Mouse (Mus musculus) adipocyte (in vitro differentiated cells): ENCODE measurements around the gene Slc34a3.

Source experiments
- DNase-seq: peaks from one replicate; pipeline ENCODE4 v3.0.0-alpha.2; 2016; ENCODE audit warnings: low spot score

Gene Slc34a3

DNA sequence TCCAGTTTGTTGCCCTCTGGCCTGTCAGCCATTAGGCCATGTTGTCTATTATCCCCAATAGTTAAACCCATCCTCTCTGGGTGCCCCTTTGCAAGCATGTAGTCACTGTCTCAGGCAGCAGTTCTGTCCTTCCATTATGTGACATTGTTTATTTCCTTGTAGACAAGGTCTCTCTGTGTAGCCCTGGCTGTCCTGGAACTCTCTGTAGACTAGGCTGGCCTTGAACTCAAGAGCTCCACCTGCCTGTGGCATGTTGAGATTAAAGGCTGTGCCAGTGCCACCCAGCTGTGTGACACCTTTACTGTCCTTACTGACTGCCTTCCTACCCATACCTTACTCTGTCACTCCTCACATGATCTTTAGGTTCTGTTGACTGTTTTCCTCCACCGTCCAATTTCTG, 18.2 kb upstream of the Slc34a3 start:
- no peak for DNase-seq

DNA sequence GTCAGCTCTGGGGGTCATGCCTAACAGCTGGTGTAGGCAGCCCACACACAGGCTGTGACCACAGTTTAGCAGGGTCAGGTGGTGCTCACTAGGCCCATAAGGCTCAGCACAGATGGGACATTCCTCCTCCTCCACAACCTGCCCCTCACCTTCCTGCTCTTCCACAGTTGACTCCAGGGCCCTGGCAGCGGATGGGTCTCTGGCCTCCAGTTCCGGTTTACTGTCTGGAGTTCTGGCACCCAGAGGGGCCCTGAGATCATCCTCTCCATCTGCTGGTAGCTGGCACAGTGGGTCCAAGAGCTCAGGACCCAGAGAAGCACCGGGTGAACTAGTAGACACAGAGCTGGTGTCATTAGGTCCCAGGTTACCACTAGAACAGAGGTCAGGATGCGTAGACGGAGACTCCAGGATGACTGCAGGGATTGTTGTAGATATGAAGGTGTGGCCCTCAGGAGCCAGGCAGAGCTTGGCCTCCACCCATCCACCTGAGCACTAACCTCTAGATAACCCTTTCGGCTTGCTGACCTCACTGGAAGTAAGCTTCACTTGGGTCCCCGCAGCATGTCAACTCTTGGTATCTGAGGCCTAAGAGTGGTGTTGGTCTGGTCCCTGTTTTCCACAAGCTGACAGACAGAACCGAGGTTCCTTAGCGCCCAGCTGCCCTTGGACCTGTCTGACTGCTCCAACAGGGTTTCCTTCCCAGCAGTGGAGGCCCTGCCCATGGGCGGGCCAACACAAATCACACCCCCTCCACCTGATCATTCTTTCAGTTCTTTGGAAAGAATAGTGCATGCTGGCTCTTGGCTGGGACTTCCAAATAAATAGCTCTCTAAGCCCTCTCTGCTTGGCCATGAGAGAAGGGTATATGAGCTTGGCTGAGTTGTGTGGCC, 12.3 kb upstream of the Slc34a3 start, which contains the start of gene AL732309.1:
TSS of gene AL732309.1 (minus strand) at position 681 of the 890 bp plus-strand sequence.
- no peak for DNase-seq

DNA sequence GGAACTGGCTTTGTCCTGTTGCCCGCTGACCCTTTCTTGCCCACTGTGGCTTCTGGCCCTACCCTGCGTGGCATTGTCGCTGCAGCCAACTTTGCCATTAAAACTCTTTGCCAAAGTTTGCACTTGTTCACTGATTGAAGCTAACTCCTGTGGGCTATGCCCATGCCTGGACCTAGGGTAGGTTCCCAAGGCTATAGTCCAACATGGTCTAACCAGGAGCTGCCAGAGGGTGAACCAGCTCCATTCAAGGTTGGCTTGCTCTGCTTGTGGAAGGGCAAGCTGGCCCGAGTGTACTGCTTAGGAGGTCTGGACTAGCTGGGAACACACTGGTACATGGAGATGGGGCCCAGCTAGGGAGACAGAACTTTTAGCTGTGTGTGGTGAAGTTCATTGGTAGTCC, 10.0 kb upstream of the Slc34a3 start:
- DNase-seq = no peak

DNA sequence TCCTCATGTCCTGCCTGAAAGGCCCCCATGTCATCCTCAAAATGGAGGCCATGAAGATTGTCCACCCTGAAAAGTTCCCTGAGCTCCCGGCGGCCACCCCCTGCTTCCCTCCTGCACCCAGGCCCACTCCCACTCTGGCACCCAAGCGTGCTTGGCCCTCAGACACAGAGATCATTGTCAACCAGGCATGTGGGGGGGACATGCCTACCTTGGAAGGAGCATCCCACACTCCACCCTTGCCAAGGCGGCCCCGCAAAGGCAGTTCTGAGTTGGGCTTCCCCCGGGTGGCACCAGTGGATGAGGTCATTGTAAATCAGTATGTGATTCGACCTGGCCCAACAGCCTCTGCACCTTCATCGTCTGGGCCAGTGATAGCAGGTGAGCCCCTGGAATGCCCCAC, 9.2 kb upstream of the Slc34a3 start:
- DNase-seq = no peak

DNA sequence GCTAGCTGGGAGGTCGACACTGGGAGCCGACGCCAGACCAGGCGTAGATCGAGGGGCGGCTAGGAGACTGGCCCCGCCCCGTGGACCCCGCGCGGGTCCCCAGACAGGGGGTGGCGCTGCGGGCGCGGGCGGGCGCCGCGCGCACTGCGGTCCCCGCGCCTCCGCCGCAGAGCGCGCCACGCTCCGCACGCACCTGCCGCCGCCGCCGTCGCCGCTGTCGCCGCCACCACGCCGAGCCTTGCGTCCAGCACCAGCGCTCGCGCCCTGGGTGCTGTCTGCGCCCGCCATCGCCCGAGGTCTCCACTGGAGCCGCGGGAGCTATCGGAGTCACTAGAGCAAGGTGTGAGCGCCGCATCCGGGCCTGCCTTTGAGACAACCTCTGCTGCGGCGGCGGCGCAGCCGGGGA, 7.9 kb upstream of the Slc34a3 start, which contains the start of the genes Rnf208 and Cysrt1:
TSS of gene Rnf208 (plus strand) at position 155 of the 406 bp plus-strand sequence.
TSS of gene Cysrt1 (minus strand) at position 352 of the 406 bp plus-strand sequence.
- DNase-seq = no peak

DNA sequence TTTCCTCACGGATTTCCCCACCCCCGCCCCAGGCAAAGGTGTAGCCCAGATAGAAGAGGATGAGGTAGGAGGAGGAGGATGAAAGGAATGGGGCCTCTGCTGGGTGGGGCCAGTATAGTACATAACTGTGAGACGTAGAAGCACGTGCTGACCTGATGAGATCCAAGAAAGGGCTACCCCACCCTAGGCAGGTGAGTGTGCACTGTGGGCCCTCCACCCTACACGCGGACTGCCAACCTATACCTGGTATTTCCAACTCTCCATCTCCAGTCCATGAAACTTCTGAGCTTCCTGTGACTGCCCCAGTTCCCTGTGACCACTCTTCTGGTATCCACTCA, 7.2 kb upstream of the Slc34a3 start:
- no peak for DNase-seq

DNA sequence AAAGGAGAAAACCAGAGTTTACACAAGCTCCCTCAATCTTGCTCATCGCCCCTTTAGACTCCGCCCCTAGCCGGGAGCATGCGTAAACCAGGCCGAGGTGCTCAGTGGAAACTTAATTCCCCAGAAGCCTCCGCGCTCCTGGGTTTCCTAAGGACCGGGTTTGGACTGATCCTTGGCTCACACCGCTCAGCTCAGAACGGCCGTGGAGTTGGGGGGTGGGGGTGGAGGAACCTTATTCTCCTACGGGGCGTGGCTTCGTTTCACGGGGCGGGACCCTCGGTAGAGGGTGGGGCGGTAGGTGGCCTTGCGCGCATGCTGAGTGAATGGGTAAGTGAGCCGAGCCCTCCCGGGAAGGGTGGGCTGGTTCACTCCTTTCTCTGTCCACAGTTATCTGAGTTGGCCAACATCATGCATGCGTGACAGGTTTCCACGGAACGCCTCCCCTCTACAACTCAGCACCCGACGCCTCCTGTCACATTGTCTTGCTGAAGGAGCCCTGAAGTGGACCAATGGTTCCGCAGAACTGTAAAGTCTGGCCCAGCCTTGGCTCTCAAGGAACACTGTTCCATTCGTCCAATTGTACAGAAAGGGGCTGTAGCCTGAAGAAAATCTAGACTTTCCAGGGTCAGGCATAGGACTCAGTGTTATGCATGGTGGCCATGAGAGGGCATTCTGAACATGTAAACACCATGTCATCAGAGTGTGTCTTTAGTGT, 6.7 kb upstream of the Slc34a3 start:
- DNase-seq = no peak

DNA sequence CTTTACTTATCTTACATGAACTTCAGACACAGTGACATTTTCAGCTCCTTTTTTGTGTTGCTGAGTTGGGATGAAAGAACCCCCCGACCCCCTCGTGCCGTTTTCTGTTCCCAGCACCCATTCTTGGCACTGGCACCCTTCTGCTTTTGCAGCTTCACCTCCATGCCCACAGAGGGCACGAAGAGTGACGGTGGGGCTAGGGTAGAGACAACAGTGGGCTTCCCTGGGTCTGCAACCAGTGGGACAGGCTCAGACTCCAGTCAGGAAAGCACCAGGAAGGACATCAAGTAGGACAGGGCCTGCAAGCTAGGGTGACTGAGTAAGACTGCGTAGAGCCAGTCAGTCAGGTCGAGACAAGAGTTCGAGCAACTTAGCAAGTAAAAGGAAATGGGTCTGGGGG, 6.1 kb upstream of the Slc34a3 start:
- DNase-seq = no peak

DNA sequence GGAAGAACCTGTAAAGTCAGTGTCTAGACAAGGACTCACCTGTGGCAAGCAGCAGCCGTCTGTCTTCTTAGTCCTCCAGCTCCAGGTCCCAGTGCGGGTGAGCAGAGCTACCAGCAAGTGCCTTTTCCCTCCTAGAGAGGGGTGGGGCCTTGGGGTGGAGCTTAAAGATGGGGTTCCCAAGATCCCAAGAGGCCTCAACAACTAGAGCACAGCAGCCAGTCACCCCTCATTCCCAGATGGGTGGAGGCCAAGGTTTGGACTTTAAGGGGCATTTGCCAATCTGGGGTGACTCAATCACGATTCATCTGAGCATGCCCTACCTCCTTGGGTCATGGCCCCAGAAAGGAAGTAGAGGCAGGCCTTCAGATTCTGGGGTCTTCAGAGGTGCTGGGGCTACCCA, 5.6 kb upstream of the Slc34a3 start:
- DNase-seq = no peak

DNA sequence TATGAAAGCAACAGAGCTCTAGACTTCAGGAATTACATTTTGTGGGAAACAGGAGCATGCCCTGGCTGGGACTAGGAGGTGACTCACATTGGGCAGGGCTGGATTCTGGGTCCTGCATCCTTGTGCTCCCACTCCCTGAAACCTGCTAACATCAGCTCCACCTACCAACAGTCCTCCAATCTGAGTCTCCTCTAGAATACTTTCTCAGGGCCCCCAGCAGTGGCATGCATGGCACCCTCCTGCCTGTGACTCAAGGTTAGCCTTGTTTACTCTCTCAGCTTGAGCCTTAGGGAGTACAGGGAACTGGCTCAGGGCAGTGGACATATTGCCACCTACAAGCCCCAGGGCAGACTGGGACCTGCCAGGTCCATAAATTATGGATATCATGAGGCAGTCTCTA, 3.9 kb upstream of the Slc34a3 start:
- no peak for DNase-seq

DNA sequence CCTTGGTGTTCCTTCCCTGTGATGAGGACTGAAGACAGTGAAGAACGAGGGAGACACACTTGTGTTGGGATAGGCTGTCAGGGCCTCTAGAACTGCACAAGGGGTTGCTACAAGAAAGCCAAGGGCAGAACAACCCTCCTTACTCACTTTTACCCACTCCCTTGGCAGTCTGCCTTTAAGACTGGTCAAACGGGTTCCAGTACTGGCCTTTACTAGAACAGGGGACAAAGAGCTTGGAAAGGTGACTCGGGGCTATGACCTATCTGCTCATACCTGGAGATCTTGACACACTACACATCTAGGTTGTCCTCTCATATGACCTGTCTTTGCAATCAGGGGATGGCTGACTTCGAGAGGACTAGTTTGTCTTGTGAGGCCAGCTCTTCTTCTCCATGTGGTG, 3.4 kb upstream of the Slc34a3 start:
- no peak for DNase-seq

DNA sequence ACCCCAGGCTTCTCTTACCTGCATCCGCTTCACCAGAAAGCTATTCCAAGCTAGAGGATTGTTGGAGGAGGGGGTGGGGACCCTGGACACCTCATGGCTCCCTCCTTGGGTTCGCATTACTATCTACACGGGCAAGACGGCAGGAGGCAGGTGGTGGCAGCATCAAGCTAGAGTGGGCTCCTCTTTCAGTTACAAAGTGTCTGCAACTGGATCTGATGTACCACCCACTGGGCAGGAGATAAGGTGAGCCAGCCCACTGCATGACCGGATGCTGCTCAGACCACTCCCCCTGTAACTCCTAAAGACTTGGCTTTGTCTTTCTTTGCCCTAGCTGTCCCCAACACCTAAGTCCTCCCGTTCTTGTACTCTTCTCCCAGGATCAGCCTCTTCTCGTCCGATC, 2.5 kb upstream of the Slc34a3 start, which contains the start of gene Rnf224:
TSS of gene Rnf224 (minus strand) at position 174 of the 400 bp plus-strand sequence.
- no peak for DNase-seq

DNA sequence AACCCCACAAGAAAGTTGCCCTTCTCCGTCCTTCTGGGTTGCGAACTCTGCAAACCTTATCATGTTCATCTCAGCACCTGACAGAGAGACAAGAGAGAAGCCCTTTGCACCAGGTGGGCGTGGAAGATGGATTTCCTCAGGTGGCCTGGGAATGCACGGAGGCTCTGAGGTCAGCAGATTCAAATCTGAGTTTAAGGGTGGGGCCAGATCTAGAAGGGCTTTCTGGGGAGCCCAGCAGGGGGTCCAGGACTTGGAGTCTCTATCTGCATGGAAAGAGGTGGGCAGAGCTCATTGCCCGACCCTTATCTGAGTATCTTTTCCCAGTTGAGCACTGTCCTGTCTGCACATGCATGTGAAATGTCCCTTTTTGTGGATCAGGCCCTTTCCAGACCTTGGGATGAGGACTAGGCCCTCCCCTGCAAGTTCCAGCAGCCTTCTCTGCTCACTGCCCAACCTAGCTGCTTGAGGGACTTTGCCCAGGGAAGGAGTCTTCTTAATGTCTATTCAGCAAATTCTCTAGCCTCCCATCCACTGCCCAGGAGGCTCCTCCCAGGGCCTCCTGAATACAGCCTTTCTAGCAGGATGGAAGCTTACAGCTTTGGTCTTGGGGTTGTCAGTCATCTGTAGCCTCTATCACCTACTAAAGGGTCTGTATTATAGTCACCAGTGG, 522 bp upstream of the Slc34a3 start:
- no peak for DNase-seq

DNA sequence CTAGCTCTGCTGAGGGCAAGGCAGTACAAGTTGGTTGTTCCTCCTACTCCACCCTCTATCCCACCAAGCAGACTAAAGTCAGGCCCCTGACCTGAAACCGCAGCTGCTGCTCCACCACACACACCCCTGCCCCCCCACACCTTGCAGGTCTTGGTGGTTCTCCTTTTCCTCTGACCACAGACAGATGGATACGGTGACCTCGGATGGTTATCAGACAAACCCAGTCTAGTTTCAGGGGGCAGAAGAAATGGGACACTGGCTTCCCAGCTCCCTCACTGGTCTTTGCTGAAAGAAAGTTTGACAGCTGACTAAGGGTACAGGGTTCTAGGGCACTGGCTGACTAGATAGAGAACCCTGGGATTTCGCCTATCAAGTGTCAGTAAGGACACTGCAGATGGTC, 743 bp downstream of the Slc34a3 start:
- no peak for DNase-seq

DNA sequence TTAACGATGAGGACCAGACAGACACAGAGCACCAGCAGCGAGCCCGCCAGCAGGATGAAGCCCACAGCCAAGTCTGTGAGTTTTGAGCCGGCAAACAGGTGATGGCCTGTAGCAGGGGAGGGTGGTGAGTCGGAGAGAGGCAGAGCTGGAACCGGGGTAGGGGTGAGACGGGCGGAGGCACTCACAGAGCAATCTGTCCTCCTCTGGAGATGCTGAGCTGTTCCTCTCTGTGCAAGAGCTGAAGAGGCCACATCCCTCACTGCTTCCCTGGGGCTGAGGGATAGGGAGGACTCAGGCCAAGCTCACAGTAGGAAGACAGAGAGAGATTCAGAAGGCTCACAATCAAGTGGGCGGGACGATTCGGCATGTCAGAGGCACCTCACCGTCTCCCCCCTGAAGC, 3.1 kb downstream of the Slc34a3 start:
- DNase-seq = no peak

DNA sequence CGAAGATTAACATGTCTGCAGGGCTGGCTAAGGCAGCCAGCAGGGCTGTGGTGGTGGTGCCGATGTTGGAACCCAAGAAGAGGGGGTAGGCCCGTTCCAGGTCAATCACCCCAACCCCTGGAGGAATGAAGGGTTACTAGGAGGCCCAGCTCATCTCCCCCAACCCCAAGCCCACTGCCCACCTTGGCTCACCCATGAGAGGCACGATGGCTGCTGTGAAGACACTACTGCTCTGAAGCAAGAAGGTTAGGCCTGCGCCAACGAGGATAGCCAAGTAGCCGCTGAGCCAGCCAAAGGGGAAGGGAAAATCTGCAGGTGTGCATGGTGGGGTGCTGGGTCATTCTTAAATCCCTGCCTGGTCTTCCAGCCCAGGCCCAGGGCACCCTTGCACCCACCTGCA, 3.6 kb downstream of the Slc34a3 start:
- no peak for DNase-seq

DNA sequence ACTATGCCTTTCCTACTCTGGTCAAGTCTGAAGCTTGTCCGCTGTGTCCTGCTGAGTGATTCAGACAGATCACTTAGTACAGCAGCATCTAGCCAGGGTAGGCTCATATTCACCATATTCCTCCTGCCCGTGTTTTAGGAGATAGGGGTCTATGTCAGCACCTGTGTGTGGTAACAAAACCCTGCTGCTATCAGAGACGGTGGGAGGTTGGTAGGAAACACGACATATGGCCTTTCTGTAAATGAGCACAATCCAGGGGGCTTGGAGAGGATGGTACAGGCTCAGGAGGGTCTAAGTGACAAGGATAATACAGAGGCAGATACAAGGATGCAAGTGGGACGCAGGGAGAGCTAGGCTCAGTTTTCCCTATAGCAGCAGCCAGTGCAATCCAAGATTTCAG, 4.6 kb downstream of the Slc34a3 start:
- no peak for DNase-seq

DNA sequence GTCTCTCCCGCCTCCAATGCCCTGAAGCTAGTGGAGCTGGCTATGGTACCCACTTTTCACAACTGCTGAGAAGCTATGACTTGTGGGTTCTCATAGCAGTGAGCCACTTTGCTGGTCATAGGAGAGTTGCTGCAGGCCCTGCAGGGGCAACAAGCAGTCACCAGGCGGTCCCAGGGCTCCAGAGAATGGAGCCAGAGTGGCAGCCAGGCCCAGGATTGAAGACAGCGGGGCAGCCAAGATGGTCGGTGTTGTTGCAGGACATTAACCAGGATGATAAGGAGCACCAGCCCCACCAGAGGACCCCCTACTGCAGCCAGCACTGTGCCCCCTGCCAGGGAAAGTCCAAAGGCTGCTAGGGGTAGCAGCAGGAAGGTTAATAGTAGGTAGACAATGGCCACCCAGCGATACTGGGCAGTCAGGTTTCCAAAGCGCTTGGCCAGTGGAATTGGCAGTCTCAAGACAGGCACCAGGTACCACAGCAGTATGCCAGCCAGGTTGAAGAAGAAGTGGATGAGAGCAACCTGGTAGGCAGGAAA, 5.1 kb downstream of the Slc34a3 start:
- no peak for DNase-seq

DNA sequence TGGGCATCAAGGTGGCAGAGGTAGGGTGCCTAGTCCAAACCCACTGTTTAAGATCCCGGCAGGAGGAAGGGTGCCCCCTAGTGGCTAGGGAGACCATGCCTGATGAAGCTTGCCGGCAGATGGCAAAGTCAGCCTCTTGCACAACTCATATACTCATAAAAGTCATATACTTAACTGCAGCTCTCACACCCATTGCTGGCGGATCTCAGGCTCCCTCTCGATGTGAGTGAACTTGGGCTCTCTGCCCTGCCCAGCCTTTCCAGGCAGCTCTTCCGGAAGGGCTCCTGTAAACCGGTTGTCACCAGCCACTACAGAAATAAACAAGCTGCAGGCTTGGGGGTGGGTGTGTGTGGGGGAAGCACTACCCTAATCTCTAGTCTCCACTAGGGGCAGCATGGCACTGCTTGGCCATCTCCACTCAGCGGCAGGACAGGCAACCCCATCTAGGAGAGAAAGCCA, 5.7 kb downstream of the Slc34a3 start:
- peak; percentile 92 for DNase-seq

DNA sequence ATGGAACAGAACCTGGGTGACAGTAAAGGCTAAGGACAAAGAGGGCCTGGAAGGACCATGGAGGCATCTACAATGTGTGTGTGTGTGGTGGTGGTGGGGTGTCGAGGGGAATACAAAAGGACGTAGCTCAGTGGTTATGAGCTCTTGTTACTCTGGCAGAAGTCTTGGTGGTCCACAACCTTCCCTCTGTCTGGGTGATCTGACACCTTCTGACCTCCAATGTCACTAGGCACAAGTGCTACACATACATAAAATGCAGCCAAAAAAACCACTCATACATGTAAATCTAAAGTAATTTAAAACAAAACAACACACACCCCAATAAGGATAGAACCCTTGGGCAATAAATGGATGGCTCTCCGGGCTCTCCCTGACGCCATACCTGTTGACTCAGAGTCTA, 6.8 kb downstream of the Slc34a3 start:
- no peak for DNase-seq

DNA sequence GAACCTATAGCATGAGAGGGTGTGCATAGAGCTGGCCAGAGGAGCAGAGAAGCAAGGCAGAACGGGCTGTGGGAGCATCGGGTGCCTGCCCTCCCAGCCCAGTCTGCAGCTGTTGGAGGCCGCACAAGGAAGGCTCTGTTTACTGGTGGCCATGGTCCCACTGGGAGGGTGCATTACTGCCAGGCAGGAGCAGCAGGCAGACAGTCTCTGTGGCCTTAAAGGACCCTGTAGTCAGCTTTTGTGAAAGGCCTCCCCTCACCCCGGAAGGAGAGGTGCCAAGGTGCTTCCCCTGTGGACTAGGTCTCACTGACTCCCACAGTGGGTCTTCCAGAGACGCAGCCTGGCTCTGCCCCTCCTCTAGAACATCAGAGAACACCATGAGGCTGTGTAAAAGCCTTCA, 7.3 kb downstream of the Slc34a3 start:
- peak; percentile 62 for DNase-seq

DNA sequence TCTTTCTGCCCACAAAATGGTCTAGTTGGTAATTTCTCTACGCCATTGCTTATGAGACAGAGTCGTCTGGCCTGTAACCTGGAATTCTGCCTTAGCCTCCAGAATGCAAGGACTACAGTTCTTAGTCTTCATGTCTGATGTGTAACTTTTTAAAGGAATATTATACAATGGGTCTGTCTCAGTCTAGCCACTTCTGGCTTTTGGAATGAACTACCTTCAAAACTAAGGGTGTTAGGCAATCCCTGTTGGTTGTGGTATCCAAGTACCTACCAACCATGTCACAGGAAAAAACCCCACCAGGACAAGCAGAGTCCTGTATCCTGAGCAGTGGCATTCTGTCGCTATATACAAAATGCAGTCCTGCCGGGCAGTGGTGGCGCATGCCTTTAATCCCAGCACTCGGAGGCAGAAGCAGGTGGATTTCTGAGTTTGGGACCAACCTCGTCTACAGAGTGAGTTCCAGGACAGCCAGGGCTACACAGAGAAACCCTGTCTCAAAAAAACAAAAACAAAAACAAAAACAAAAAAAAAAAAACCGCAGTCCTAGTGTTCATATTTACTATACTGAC, 8.3 kb downstream of the Slc34a3 start:
- DNase-seq = no peak
